Mouse (Mus musculus) hindbrain, embryonic 16.5 days (tissue): ENCODE measurements around the gene Cwf19l1. TPM values are rescaled to one million over a fixed set of nuclear protein-coding genes. Genes with fewer than 3 reads are reported as not detected.

Source experiments
- ATAC-seq: fragments of 200-750 bp; cut with Nextera tagmentation; 2 replicates; pipeline ENCODE4 v1.8.0; 2017; ENCODE audit warnings: moderate TSS enrichment, moderate library complexity
- H3K27ac ChIP-seq: fragments of 300-500 bp; sonication (generic); 2 replicates; pipeline ENCODE4 v1.5.1; 2014; ENCODE audit warnings: low read depth, mild to moderate bottlenecking, control low read depth, low read length, moderate library complexity
- H3K27me3 ChIP-seq: fragments of 300-500 bp; sonication (generic); replicated peaks from 2 replicates; pipeline ENCODE4 v1.6.1; 2014; ENCODE audit warnings: low read length; ENCODE audit not compliant: control insufficient read depth, insufficient read depth
- H3K36me3 ChIP-seq: fragments of 300-500 bp; sonication (generic); 2 replicates; pipeline ENCODE4 v1.6.1; 2014; ENCODE audit warnings: mild to moderate bottlenecking, low read length, moderate library complexity, mixed read lengths; ENCODE audit not compliant: control insufficient read depth, insufficient read depth
- H3K4me1 ChIP-seq: fragments of 300-500 bp; sonication (generic); 2 replicates; pipeline ENCODE4 v1.6.1; 2014; ENCODE audit warnings: low read depth, low read length; ENCODE audit not compliant: control insufficient read depth, insufficient read depth
- H3K4me2 ChIP-seq: fragments of 300-500 bp; sonication (generic); 2 replicates; pipeline ENCODE4 v1.6.1; 2014; ENCODE audit warnings: mild to moderate bottlenecking, low read length, control low read depth, moderate library complexity
- H3K4me3 ChIP-seq: fragments of 300-500 bp; sonication (generic); 2 replicates; pipeline ENCODE4 v1.5.1; 2014; ENCODE audit warnings: mild to moderate bottlenecking, low read length, control low read depth, moderate library complexity
- H3K9ac ChIP-seq: fragments of 300-500 bp; sonication (generic); 2 replicates; pipeline ENCODE4 v1.6.1; 2014; ENCODE audit warnings: low read depth, mild to moderate bottlenecking, control low read depth, low read length, moderate library complexity
- H3K9me3 ChIP-seq: fragments of 300-500 bp; sonication (generic); 2 replicates; pipeline ENCODE4 v1.6.1; 2014; ENCODE audit warnings: mild to moderate bottlenecking, low read length, moderate library complexity; ENCODE audit not compliant: control insufficient read depth
- WGBS: fragments of 180-500 bp; shearing (Covaris S2); extraction: QIAGEN DNeasy Blood & Tissue Kit; methylation state at CpG from one replicate; pipeline ENCODE4 v1.1.7; 2014; 5-methylcytosine and 5-hydroxymethylcytosine counted together
- polyA plus RNA-seq: library from polyadenylated mRNA; unstranded; fragments of >200 nt; fragmentation: Nextera tagmentation; extraction: Ambion mirVana; gene quantifications from 2 replicates; pipeline ENCODE4 v1.2.1, GENCODE M21; 2015

The Cwf19l1 gene
- polyA plus RNA-seq, 1 experiment from 2014 or later, result 28.0 TPM

DNA sequence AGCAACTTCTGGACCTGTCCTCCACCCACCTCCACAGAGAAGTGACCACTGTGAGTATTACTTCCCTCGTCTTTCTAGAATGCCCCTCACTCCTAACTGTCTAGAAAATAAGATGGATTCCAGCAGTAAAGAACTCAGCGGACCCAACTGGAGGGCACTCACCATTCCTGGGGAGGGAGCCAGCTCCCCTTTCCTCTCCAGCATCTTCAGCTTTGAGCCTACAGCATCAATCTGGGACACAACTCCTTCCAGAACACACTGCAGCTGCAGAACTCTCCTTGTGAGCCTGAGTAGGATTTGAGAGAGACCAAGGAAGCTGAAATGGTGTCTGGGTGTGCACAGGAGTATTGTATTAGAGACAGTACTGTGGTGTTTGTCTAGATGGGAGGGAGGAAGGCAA lies 13.3 kb upstream of the Cwf19l1 start:
- H3K9ac ChIP-seq, result no peak overlapping the region
- peaks cover 11% of the 10 kb centered on the region for H3K4me1 ChIP-seq
- no peak for ATAC-seq
- no peak overlapping the region for H3K27ac ChIP-seq
- peaks cover 4% of the 10 kb centered on the region; the same call in 1 of the 2 replicates for H3K27me3 ChIP-seq
- no peaks in the 10 kb centered on the region for H3K36me3 ChIP-seq
- no peak overlapping the region for H3K4me2 ChIP-seq
- no peaks in the 10 kb centered on the region; the same call in 1 of the 2 replicates for H3K9me3 ChIP-seq
- no peak overlapping the region for H3K4me3 ChIP-seq
- WGBS, result 73% methylated on average over 2 of the region's 2 CpGs

DNA sequence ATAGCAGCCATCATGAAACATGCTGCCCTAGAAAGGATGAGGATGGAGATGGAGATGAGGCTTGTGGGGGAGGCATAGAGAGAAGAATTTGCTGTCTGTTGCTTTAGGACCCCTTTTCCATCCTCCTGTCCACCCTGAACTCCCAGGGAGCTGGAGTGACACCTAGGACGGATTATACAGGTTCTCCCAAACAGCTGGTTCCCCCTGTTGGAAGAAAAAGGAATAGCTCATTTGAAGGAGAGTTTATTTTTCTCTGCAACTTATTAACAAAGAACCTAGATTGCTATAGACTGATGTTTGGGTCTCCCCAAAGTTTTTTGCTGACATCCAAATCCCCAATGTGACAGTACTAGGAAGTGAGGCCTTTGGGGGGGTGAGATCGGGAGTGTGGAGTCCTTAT lies 12.7 kb upstream of the Cwf19l1 start:
- Histone ChIP-seq H3K27me3 (peaks cover 4% of the 10 kb centered on the region; the same call in 1 of the 2 replicates), H3K27ac (no peak overlapping the region), H3K36me3 (peaks cover 3% of the 10 kb centered on the region; the same call in 1 of the 2 replicates), H3K9me3 (no peaks in the 10 kb centered on the region; the same call in 1 of the 2 replicates), H3K4me1 (peaks cover 11% of the 10 kb centered on the region), H3K9ac (no peak overlapping the region), H3K4me2 (no peak overlapping the region), H3K4me3 (no peak overlapping the region)
- no peak for ATAC-seq
- 20% methylated on average over 2 of the region's 2 CpGs for WGBS

DNA sequence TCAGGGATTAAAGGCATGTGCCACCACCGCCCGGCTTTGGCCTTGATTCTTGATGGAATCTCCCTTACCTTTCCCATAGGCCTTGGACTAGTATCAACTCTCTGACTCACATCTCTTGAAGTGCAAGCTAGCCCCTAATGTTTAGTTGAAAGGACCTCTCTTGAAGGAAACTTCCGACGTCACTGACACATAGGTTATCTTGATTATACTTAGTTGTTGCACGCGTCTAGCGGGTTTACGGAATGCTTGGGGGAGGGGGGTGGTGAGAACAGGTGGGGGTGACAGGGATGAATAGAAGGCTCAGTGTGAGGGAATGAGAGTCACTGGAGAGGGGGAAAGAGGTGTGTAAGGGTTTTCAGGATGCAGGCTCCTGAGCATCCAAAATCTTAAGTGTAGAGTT lies 11.3 kb upstream of the Cwf19l1 start:
- no peak for ATAC-seq
- Histone ChIP-seq H3K27ac (no peak overlapping the region), H3K9ac (no peak overlapping the region), H3K4me3 (no peak overlapping the region), H3K9me3 (no peaks in the 10 kb centered on the region; the same call in 1 of the 2 replicates), H3K4me1 (peaks cover 11% of the 10 kb centered on the region), H3K36me3 (peaks cover 7% of the 10 kb centered on the region), H3K4me2 (no peak overlapping the region), H3K27me3 (peaks cover 4% of the 10 kb centered on the region; the same call in 1 of the 2 replicates)
- 94% methylated on average over 8 of the region's 8 CpGs for WGBS

DNA sequence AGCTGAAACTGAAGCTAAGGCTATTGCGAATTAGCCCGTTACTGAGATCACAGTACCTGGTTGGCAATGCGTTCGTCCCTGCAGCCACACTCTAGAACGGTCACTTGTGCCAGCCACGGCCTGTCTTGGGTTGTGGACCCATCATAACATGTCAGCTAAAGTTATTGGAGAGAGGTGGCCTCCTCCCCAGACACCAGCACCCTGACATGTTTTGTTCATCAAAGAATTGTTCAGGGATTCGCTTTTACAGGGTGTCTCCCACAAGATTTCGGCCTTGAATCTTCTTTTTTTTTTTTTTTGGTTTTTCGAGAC lies 10.8 kb upstream of the Cwf19l1 start:
- Histone ChIP-seq H3K9ac (peak overlapping the region; percentile 78), H3K27ac (peak overlapping the region; percentile 66), H3K36me3 (peaks cover 9% of the 10 kb centered on the region), H3K4me2 (peak overlapping the region; percentile 75), H3K9me3 (no peaks in the 10 kb centered on the region; the same call in 1 of the 2 replicates), H3K4me3 (peak overlapping the region; percentile 75), H3K27me3 (peaks cover 4% of the 10 kb centered on the region; the same call in 1 of the 2 replicates), H3K4me1 (peaks cover 11% of the 10 kb centered on the region)
- 64% methylated on average over 9 of the region's 9 CpGs for WGBS
- ATAC-seq, result peak; percentile 67

DNA sequence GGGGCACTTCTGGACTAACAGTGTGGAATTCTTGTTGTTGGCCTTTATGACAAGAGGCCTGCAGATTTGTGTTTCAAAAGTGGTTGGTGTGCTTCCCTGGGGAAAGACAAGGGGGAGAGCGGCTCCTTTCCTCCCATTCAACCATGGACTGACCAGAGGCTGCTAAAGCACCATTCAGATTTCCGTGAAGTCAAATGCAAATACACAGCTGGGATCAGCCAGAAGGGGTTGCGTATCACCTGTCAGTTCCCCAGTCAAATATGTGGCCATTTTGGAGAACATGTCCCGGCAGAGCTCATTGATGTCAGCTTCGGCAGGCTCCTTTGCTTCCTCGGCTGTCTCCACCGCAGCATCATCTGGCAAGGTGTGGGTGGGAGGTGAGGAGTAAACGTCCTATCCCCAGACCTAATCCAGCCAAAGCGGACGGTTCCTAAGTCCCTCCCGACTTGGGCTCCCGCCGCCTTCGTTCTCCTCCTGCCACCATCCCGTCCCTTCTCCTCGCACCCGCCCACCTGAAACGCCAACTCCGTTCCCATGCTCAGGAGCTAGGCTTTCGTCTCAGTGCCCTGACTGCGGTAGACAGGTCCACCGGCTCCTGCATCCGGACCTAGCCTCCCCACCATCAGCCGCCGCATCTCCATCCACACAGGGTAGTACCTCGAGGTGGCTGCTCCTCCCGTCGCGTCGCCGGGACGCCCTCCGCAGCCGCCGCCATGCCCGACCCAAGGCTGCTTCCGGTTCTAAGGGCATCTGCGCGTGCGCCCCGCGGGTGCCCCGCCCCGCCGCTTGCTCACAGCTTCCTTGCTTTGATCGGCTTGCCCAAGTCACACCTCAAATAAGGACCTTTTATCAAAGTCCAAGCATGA lies 10.3 kb upstream of the Cwf19l1 start, which contains the start of gene Bloc1s2:
Bloc1s2 (minus strand) TSS at position 745 of the 866 bp plus-strand sequence.
- H3K4me3 ChIP-seq, result peak within 1 kb of the TSS; percentile 75
- no peaks in the 10 kb centered on the region; the same call in 1 of the 2 replicates for H3K9me3 ChIP-seq
- peak within 1 kb of the TSS; percentile 78 for H3K9ac ChIP-seq
- H3K27ac ChIP-seq, result peak within 1 kb of the TSS; percentile 66
- H3K4me2 ChIP-seq, result peak within 1 kb of the TSS; percentile 75
- peaks cover 11% of the 10 kb centered on the region for H3K4me1 ChIP-seq
- ATAC-seq, result peak; percentile 93
- H3K36me3 ChIP-seq, result peaks cover 13% of the 10 kb centered on the region
- peaks cover 4% of the 10 kb centered on the region; the same call in 1 of the 2 replicates for H3K27me3 ChIP-seq
- 2% methylated on average over 45 of the region's 46 CpGs for WGBS

DNA sequence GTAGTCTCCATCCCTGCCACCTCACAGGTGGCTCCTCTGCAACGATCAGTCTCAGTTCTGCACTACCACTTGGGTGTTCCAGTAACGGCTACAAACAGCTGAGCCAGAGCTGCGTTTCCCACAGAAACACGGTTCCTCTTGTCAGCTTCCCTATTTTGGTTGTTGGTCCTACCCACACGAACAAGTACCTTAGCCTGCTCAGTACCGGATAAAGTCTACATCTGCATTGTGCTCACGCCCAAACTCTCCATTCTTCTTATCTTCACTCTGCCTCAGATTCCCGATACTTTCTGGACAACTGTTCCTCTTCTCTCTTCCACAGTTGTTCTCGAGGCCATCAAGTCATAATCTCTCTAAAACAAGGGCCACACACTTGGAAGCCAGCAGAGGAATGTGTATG lies 8.7 kb upstream of the Cwf19l1 start:
- 91% methylated on average over 9 of the region's 9 CpGs for WGBS

DNA sequence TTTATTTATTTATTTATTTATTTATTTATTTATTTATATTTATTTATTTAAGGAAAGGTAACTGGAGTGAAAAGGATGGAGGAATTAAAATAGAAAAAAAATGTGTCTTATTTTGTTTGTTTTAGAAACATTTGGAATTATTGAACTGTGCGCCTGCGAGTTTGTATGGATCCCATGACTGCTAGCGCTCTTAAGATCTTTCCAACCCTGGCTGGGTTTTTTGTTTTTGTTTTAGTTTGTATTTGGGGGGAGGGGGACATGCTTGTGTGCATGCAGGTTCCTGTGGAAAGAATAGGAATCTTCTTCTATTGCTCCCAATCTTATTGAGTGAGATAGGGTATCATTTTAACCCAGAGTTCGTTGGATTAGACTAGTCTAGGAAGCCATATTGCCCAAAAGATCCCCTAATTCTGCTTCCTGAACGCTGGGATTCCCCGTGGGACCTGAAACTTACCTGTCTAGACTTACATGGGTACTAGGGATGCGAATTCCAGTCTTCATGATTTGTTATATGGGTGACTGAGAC lies 347 bp upstream of the Cwf19l1 start:
- peak; percentile 31; the same call in 1 of the 2 replicates for ATAC-seq
- Histone ChIP-seq H3K27ac (peak overlapping the region; percentile 49), H3K4me1 (peaks cover 6% of the 10 kb centered on the region), H3K9me3 (no peaks in the 10 kb centered on the region), H3K4me2 (peak overlapping the region; percentile 66), H3K36me3 (peaks cover 17% of the 10 kb centered on the region), H3K9ac (peak overlapping the region; percentile 45; the same call in 1 of the 2 replicates), H3K4me3 (peak overlapping the region; percentile 87), H3K27me3 (no peaks in the 10 kb centered on the region)
- WGBS, result 29% methylated on average over 7 of the region's 7 CpGs

More for the DNA sequence above, 8.7 kb upstream of the Cwf19l1 start:
- Histone ChIP-seq H3K4me2 (no peak overlapping the region), H3K9ac (no peak overlapping the region), H3K9me3 (no peaks in the 10 kb centered on the region; the same call in 1 of the 2 replicates), H3K36me3 (peaks cover 22% of the 10 kb centered on the region), H3K4me1 (peaks cover 11% of the 10 kb centered on the region), H3K27me3 (peaks cover 4% of the 10 kb centered on the region; the same call in 1 of the 2 replicates), H3K4me3 (no peak overlapping the region), H3K27ac (no peak overlapping the region)
- no peak for ATAC-seq

DNA sequence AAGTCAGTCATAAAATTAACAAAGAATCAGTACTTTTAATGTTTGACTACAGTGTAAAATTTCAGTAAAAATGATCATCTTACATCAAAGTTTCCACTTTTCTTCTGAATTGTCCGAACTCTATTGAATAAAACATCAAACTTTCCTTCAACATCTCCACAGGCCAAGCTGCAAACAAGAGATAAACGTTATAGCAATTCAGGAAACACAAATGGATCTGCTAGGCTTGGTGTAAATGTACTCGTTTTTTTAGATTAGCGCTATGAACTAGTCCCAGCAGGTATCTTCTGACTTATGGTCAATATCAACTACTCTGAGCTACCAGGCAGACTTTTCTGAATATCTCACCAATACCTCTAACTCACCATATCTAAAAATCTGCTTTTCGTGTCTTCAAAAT lies 2.8 kb downstream of the Cwf19l1 start:
- ATAC-seq, result no peak
- Histone ChIP-seq H3K4me3 (no peak overlapping the region), H3K9ac (no peak overlapping the region), H3K36me3 (peaks cover 8% of the 10 kb centered on the region), H3K27ac (no peak overlapping the region), H3K4me2 (no peak overlapping the region), H3K27me3 (no peaks in the 10 kb centered on the region), H3K4me1 (peaks cover 6% of the 10 kb centered on the region), H3K9me3 (no peaks in the 10 kb centered on the region)
- WGBS, result 93% methylated on average over 5 of the region's 5 CpGs

DNA sequence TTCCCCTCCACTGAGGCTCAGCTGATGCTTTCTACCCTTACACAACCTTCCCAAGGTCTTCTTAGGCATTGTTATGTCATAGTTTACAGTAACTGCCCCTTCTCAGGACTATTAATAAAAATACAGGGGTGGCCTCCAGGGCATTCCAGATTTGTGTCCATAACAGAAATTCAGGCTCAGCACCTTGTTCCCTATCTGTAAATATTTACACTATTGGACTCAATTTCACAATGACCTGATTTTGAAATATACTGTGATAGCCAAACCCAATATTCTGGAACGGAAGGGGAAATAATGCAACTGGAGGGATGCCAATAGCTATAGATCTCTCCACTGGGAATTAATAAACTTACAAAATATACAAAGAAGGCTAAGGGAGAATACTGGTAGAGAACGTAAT lies 7.1 kb downstream of the Cwf19l1 start:
- H3K4me2 ChIP-seq, result no peak overlapping the region
- H3K9me3 ChIP-seq, result no peaks in the 10 kb centered on the region
- no peak for ATAC-seq
- H3K27me3 ChIP-seq, result no peaks in the 10 kb centered on the region
- H3K36me3 ChIP-seq, result peaks cover 31% of the 10 kb centered on the region
- no peaks in the 10 kb centered on the region for H3K4me1 ChIP-seq
- no peak overlapping the region for H3K27ac ChIP-seq
- H3K9ac ChIP-seq, result no peak overlapping the region
- WGBS, result 92% methylated on average over 2 of the region's 2 CpGs
- no peak overlapping the region for H3K4me3 ChIP-seq
